ENCODE assay signal across 9 mouse cellular contexts in genomic region chr6:127565951-127566732, GRCm38 (mm10). TPM values are rescaled to one million over a fixed set of nuclear protein-coding genes. Genes with fewer than 3 reads are reported as not detected.
DNase-seq lines count a peak whose midpoint lies in the region; ATAC-seq lines count a peak whose summit lies in the region.
"Had no signal": no experiment of that assay in that cellular context is flagged by ENCODE, and none has a peak within 500 bp of the region (broad histone marks: within the 10 kb centered on the region; RNA-seq: fewer than 3 reads in every experiment).

No protein-coding gene starts in this region.

- ATAC-seq in activated CD4-positive, CD25-positive, alpha-beta regulatory T cell, adult 4 months = peak; percentile 40

- peak; percentile 27 to 36 for DNase-seq in layer of hippocampus, postnatal 14 days (ENCODE audit: low spot score in 2 of 2)
- DNase-seq in layer of hippocampus, adult 18-20 months (ENCODE audit: low spot score in 2 of 2) = no peak
- peak; percentile 49 to 51 for DNase-seq in heart, postnatal 36 days
- DNase-seq in natural killer cell, adult 2 months (ENCODE audit: low spot score in 2 of 2) = peak; percentile 72 to 82
- no peak for DNase-seq in cerebellum, postnatal 36 days
- DNase-seq in cerebellum, adult 11 months = no peak
- no peak for DNase-seq in left cerebral cortex, postnatal 36 days (ENCODE audit: low spot score in 2 of 2)
- DNase-seq: midbrain, embryonic 14.5 days had no signal

- intact Hi-C loops in heart, postnatal 36 days (cut with DNase I) = no loop called here
- intact Hi-C loops in left cerebral cortex, postnatal 36 days (cut with DNase I) = no loop called here

RNA-seq across cellular contexts. Expression of gene Cracr2a, which starts 5.0 kb away (rescaled TPM):
- 1 to 10 TPM; 1.3 to 1.6 TPM for total RNA-seq in layer of hippocampus, postnatal 14 days (2021)
- 1 to 10 TPM; 1.5 to 3.0 TPM for total RNA-seq in layer of hippocampus, adult 18-20 months (2021)
- 10 to 100 TPM; 11.2 to 12.3 TPM for polyA plus RNA-seq in activated CD4-positive, CD25-positive, alpha-beta regulatory T cell, adult 4 months (2017; shearing (Covaris generic))
- 1 to 10 TPM in 1 of 2 experiments, under 1 TPM in 1; 0.86 to 1.6 TPM for total RNA-seq in heart, postnatal 36 days (2021)
- 1 to 10 TPM; 2.7 to 3.4 TPM for total RNA-seq in left cerebral cortex, postnatal 36 days (2021)

Comparison
In these comparisons a context has a peak if more than half of its experiments do, and no peak if none do; other contexts are left out.
1. DNase-seq: peak in layer of hippocampus, postnatal 14 days (2 of 2), heart, postnatal 36 days (2 of 2) and natural killer cell, adult 2 months (2 of 2); none in layer of hippocampus, adult 18-20 months (0 of 2), cerebellum, postnatal 36 days (0 of 2), cerebellum, adult 11 months (single experiment) and left cerebral cortex, postnatal 36 days (0 of 2).